Mouse (Mus musculus) bone marrow macrophage, adult 2 months (primary cell): ENCODE results near the gene Nlrp6. TPM values are rescaled to one million over a fixed set of nuclear protein-coding genes. Genes with fewer than 3 reads are reported as not detected.
"Not testable (repeated sequence)": the region's sequence is repeated elsewhere in the genome, so short reads cannot be mapped to it uniquely, and the experiment has no call there.

Experiments used
- H3K27ac ChIP-seq: 2 replicates; pipeline ENCODE4 v1.5.1; 2012; ENCODE audit warnings: low read depth, low read length; ENCODE audit not compliant: insufficient read depth
- H3K4me1 ChIP-seq: 2 replicates; pipeline ENCODE4 v1.6.1; 2012; ENCODE audit warnings: low read length; ENCODE audit not compliant: control insufficient read depth, insufficient read depth
- H3K4me3 ChIP-seq: 2 replicates; pipeline ENCODE4 v1.5.1; 2012; ENCODE audit warnings: mild to moderate bottlenecking, low read length, moderate library complexity; ENCODE audit not compliant: insufficient read depth
- CTCF ChIP-seq: IDR thresholded peaks from 2 replicates; pipeline ENCODE4 v1.5.1; 2012; ENCODE audit warnings: low read depth, mild to moderate bottlenecking, low read length, moderate library complexity
- POLR2A ChIP-seq: IDR thresholded peaks from 2 replicates; pipeline ENCODE4 v1.6.1; 2012; ENCODE audit warnings: mild to moderate bottlenecking, low read depth, low read length, borderline replicate concordance
- polyA plus RNA-seq: library from polyadenylated mRNA; stranded (reverse); fragments of >200 nt; gene quantifications from 2 replicates; pipeline ENCODE4 v1.2.4, GENCODE M21; 2012; ENCODE audit not compliant: missing spikeins, insufficient read depth, insufficient read length

Nlrp6 gene
- polyA plus RNA-seq, 1 experiment: not detected

DNA sequence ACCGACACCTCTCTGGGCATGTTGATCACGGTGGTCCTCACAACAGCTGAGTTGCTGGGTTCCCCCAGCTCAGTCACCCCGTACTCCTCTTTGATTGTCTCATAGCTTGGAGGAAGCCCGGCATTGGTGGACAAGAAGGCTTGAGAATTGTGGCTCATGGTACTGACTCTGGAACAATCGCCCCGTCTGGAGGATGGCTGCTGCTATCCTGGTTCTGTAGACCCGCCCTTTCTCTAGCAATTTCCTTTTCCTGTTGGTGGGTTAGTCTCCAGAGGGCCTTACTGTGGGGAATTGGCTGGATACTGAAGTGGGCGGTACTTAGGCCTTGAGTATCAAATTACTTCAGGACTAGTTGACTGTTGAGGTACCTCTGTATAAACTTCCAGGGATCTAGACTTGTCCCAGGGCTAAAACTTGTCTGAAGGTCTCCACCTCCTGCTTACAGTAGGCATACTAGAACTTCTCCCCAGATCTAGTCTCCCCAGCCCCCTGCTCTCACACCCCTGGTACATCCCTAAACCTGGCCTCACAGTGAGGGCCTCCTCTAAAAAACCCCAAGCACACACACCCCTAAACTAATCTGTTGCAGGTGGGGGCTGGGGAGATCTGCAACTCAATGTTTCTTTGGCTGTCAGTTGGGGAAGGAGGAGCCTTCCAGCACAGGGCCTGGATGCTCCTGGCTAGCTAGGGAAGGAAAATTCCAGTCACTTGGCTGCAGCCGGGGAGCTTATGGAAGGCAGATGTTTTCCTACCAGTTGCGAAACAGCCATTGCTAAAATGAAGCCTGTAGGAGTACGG is 35.3 kb downstream of the Nlrp6 start, which contains the start of the genes Gm45717 and Ifitm2:
TSS of gene Gm45717 (minus strand) at position 180 of the 798 bp plus-strand sequence.
TSS of gene Ifitm2 (minus strand) at position 230 of the 798 bp plus-strand sequence.
- TF ChIP-seq POLR2A (no peak), CTCF (no peak)
- Histone ChIP-seq H3K27ac (peak within 1 kb of the TSS; percentile 87), H3K4me1 (peaks cover 35% of the 10 kb centered on the region), H3K4me3 (peak within 1 kb of the TSS; percentile 78)

DNA sequence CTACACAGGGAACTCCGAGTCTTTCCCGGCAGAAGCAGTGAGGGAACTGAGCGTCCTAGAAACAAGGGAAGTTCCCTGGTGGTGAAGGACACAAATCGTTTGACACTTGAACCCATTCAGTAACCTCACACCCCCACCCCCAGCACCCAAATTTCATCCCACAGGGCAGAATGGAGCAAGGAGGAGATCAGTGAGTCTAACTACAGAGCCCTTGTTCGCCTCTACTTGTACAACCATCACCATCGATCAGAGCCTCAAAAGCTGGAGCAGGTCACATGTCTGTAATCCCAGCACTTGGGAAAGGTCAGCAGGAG is 35.8 kb downstream of the Nlrp6 start:
- H3K4me1 ChIP-seq: peaks cover 30% of the 10 kb centered on the region
- peak overlapping the region; percentile 87 for H3K27ac ChIP-seq
- TF ChIP-seq CTCF (no peak), POLR2A (no peak)
- peak overlapping the region; percentile 78; the same call in 1 of the 2 replicates for H3K4me3 ChIP-seq

DNA sequence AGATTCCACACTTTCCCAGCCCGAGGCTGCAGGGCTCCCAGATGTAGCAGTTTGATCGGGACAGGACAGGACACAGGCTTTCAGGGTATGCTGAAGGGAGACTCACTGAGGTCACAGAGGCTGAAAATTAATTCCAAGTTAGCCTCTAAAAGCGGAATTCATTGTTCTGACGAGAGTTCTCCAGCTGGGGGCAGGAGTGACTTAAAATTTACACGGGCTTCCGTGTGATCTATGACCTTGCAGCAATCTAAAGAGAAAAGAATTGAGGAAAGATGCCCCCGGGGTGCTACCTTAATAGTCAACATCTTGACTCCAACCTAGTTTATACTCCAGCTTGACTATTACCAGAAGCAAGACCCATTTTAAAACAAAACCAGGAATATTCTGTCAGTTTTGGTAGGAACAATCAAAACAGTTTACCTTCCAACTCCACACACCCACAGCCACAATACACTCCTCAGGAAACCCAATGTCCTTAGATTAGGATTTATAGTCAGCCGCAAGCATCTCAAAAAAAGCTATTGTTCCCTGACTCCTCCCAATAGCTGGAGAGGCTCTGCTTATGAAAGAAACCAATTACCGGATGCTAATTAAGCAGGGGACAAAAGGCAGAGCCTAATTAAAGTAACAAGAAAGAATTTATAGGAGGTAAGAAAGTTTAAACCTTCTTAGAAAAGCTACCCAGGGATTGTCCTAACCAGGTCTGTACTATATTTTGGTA is 38.6 kb downstream of the Nlrp6 start:
- no peak for TF ChIP-seq POLR2A
- 0 out of 2 replicates have a peak, but pooled peaks have one; percentile 8 for TF ChIP-seq CTCF
- no peak overlapping the region for H3K4me3 ChIP-seq
- peaks cover 11% of the 10 kb centered on the region for H3K4me1 ChIP-seq
- H3K27ac ChIP-seq: no peak overlapping the region

DNA sequence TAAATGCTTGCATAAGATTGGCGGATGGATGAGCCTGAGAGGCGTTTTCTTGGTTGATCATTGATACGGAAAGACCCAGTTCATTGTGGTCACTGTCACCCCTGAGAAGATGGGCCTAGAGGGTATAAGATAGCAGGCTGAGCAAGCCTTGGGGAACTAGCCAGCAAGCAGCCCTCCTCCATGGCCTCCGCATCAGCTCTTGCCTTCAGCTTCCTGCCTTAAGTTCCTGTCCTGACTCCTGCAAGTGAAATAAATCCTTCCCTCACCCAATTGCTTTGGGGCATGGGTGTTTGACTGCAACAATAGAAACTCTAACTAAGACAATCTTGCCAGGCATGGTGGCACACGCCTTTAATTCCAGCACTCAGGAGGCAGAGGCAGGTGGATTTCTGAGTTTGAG is 39.3 kb downstream of the Nlrp6 start:
- Histone ChIP-seq H3K4me1 (peaks cover 11% of the 10 kb centered on the region), H3K4me3 (no peak overlapping the region), H3K27ac (no peak overlapping the region)
- TF ChIP-seq CTCF (no peak), POLR2A (no peak)

DNA sequence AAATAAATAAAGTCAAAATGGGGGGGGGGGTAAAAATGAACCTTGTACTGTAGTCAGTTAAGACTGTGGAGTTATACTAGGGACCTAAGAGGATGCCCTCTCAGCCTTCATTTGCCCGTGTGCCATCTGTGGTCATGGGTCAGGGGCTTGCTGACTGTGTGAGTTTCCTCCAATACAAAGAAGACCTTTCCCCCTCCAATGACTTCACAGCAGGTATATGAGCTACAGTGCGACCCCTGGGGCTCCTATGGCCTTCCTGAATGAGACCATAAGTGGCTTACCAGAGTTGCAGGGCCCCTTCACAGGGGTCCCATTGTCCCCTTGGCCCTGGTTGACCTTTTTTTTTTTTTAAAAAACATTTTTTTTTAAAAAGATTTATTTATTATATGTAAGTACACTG is 40.7 kb downstream of the Nlrp6 start:
- Histone ChIP-seq H3K4me3 (no peak overlapping the region), H3K27ac (no peak overlapping the region), H3K4me1 (peaks cover 7% of the 10 kb centered on the region)
- TF ChIP-seq POLR2A: no peak
- TF ChIP-seq CTCF: no peak

- Histone ChIP-seq H3K4me3 (no peak overlapping the region), H3K27ac (no peak overlapping the region), H3K4me1 (no peaks in the 10 kb centered on the region)
- no peak for TF ChIP-seq CTCF
- TF ChIP-seq POLR2A: no peak
Observed at GRCm38 (mm10) chr7:140962733-140963132, 42.0 kb downstream of the Nlrp6 start.

DNA sequence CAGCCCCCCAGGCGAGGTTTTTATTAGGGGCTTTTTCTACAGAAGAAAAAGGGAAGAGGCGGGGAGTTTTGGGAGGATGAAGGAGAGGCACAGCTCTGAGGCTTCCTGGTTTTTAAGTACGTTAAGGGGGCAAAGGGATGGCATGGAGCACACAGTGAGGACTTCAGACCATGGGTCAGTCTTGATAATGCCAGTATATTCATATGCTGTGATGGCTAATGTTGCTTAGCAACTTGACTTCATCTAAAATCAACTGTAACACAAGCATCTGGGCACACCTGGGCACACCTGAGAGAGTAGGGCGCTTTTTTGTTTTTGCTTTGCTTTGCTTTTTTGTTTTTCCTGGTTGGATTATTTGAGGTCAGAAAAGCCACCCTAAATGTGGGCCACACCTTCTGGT is 46.2 kb downstream of the Nlrp6 start, which contains the start of gene Ifitm1:
TSS of gene Ifitm1 (plus strand) at position 301 of the 400 bp plus-strand sequence.
- H3K4me1 ChIP-seq: peaks cover 11% of the 10 kb centered on the region
- no peak within 1 kb of the TSS for H3K27ac ChIP-seq
- TF ChIP-seq POLR2A (no peak), CTCF (no peak)
- H3K4me3 ChIP-seq: no peak within 1 kb of the TSS

GRCm38 (mm10) chr7:140967862-140968591 is 47.3 kb downstream of the Nlrp6 start:
- Histone ChIP-seq H3K27ac (no peak overlapping the region), H3K4me3 (no peak overlapping the region), H3K4me1 (peaks cover 14% of the 10 kb centered on the region)
- TF ChIP-seq CTCF (no peak), POLR2A (no peak)

DNA sequence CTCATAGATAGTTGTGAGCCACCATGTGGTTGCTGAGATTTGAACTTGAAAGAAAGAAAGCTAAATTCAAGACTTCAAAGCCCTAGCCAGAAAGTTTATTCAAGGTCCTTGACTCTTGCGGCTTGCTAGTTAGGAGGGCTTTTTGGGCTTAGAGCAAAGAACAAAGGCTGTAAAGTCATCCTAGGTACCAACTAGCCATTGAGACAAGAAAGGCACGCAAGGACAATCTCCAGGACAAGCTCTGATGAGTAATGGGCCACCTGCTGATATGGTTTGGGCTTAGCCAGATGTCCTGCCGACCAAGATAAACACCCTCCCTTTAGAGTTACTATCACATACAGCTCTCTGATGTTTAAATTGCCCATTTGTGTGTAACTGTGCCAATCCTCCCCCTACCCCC is 48.0 kb downstream of the Nlrp6 start:
- peaks cover 18% of the 10 kb centered on the region for H3K4me1 ChIP-seq
- not testable (repeated sequence) for H3K27ac ChIP-seq, H3K4me3 ChIP-seq

GRCm38 (mm10) chr7:140970931-140971330 is 50.2 kb downstream of the Nlrp6 start:
- TF ChIP-seq POLR2A: no peak
- TF ChIP-seq CTCF: no peak
- no peak overlapping the region for H3K27ac ChIP-seq
- H3K4me1 ChIP-seq: peaks cover 18% of the 10 kb centered on the region
- no peak overlapping the region for H3K4me3 ChIP-seq
